Mouse (Mus musculus): ENCODE measurements at regions not wholly inside any gene's neighbourhood (a gene's known extent, or its start where the extent isn't known, plus 50 kb on each side); places are given as distances from the start of the nearest gene placed in this dataset.

- TF ChIP-seq CTCF (IDR thresholded peaks at IDR 0.05 in 2 of 3, conservative IDR thresholded peaks at IDR 0.05 in 1 of 3; ENCODE audit: control insufficient read depth in 1 of 3, insufficient read depth in 1 of 3, low read depth in 2 of 3, low read length in 3 of 3, poor library complexity in 1 of 3, severe bottlenecking in 1 of 3) (no peak), POLR2A (IDR thresholded peaks at IDR 0.05; ENCODE audit: control insufficient read depth in 1 of 2, insufficient read depth in 1 of 2, low read depth in 1 of 2, low read length in 2 of 2, poor library complexity in 1 of 2) (no peak), ZC3H11A (IDR thresholded peaks at IDR 0.05; ENCODE audit: low read depth, low read length) (no peak), RCOR1 (IDR thresholded peaks at IDR 0.05; ENCODE audit: low read depth, low read length) (no peak), BHLHE40 (IDR thresholded peaks at IDR 0.05; ENCODE audit: borderline replicate concordance, low read depth, low read length) (no peak), RAD21 (IDR thresholded peaks at IDR 0.05; ENCODE audit: low read depth, low read length) (no peak), POLR2AphosphoS2 (IDR thresholded peaks at IDR 0.05; ENCODE audit: low read length) (no peak), EP300 (IDR thresholded peaks at IDR 0.05; ENCODE audit: low read depth in 1 of 2, low read length in 2 of 2) (no peak), CHD2 (IDR thresholded peaks at IDR 0.05; ENCODE audit: low read length) (no peak), SIN3A (IDR thresholded peaks at IDR 0.05; ENCODE audit: low read length) (no peak), USF1 (IDR thresholded peaks at IDR 0.05; ENCODE audit: low read depth, low read length) (no peak)
These were observed 56.6 kb upstream of the Raph1 start for GRCm38 (mm10) chr1:60623440-60624016.
